Mouse (Mus musculus) right cerebral cortex, postnatal 4 days (tissue): ENCODE measurements around the gene E130311K13Rik.
A peak's percentile ranks its signal among the peaks of the same experiment; 100 is the strongest.

Experiments used
- DNase-seq: peaks from one replicate; pipeline ENCODE4 v3.0.0-alpha.2; 2022

E130311K13Rik gene

DNA sequence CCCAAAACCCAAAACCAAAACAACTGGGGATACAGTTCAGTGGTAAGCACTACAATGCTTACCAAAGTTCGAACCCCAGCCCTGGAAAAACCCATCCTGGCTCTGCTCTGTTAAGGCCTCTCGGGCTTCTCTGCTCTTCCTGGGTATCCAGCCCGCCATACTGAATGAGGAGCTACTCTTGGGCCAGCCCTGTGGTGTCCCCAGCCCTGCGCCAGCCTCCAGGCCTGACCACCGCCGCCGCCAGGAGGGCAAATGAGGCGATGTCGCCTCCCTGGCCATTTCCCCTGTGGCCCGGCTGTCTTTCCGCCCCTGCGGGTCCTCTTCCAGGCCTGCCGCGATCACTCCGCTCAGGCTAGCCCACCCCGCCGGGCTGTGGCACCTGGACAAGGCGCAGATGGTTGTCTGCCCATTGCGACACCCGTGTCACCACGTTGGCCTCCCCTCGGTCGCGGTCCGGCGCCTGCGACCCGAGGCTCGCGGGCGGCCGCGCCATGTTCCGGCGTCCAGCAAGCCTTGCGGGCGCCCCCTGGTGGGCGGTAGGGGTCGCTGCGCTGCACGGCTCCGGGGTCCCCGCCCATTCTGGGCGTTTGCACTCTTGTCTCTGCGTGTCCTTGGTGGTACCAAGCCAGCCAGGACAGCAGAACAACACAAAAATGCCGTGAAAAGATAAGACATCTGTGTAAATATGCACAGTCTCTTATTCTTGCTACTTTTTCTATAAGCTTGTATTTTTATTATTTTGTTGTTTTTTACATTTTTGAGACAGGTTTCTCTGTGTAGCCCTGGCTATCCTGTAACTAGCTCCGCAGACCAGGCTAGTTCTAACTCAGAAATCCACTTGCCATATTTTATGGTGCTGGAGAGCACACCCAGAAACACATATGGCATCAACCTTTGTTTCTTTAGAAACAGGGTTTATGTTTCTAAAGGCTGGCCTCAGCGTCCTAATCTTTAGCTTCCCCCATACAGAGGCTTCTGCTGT lies at the start of gene E130311K13Rik:
Gene E130311K13Rik (minus strand): TSS at position 595 of the 982 bp plus-strand sequence.
- peak; percentile 94 for DNase-seq

GRCm38 (mm10) chr3:63977895-63978294 lies 48.6 kb upstream of the E130311K13Rik start:
- no peak for DNase-seq

DNA sequence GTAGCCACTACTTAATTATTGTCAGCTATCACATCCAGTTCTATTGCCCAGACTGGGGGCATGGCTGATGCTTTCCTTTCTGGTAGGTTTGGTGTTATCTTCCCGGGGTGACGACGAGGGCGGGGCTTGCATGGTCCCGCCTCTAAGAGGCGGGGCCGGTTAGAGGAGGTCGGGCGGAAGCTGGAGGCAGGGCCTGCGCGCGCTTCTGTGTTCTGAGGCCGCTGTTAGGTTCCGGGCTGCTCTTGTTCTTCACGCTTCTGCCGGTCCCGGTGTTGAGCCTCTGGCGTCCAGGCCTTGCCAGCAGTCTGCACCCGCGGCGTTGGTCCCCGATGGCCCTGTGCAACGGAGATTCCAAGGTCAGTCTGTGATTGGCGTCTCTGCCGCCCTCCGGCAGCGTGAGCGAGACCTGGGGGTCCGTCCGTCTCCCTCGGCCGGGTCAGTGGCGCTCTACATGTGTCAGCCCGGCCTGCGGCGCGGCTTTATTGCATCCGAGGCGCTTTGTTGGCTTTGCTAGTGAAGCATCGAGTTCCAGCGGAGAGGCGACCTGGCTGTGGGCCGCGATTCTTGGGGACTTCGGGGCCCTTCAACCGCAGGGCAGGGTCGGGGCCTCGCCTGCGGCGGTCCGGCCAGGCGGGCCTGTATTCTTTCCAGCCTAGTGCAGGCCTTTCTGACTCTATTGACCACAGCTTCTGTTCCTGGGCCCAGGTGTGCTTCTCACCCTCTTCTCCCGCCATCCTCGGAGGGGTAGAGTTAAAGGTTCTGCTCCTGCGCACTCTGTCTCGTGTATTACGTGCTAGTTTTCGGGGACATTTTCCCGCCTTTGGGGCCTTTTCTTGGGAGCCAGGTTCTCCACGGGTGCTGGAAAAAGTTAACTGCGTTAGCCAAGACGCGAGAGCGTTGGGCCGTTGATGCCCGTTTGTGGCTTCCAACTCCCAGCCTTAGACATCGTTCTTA lies 47.0 kb upstream of the E130311K13Rik start, which contains the start of gene Gmps:
Gene Gmps (plus strand): TSS at position 152 of the 954 bp plus-strand sequence.
- DNase-seq: peak; percentile 86

DNA sequence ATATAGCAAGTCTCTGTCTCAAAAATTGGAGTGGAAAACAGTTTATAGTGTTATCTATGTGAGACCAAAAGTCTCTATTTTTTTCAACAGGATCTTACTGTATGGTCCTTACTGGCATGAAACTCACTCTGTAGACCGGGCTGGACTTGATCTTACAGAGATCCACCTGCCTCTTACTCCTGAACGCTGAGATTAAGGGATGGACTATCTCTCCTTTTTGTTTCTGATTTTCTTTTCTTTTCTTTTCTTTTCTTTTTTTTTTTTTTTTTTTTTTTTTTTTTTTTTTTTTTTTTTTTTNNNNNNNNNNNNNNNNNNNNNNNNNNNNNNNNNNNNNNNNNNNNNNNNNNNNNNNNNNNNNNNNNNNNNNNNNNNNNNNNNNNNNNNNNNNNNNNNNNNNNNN lies 36.7 kb upstream of the E130311K13Rik start:
- no peak for DNase-seq

GRCm38 (mm10) chr3:63964922-63965249 lies 35.6 kb upstream of the E130311K13Rik start:
- no peak for DNase-seq

GRCm38 (mm10) chr3:63964100-63964921 lies 35.0 kb upstream of the E130311K13Rik start, which contains the start of gene Slc33a1:
Gene Slc33a1, minus strand, starts transcription at chr3:63964768.
- DNase-seq: peak; percentile 100

- no peak for DNase-seq
Measured at GRCm38 (mm10) chr3:63963421-63964099, 34.3 kb upstream of the E130311K13Rik start.

DNA sequence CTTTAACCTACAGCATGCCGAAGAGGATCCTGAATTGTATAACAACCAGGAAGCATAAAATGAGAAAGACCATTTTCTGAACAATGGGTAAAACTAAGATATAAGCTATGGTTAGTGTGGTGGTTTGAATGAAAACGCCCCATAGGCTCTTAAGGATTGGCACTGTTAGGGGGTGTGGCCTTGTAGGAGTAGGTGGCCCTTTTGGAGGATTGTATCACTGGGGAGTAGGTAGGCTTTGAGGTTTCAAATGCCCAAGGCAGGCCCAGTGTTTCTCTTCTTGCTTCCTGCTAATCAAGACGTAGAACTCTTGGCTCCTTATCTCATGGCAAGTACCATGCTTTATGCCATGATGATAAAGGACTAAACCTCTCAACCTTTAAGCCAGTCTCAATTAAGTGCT lies 20.6 kb upstream of the E130311K13Rik start:
- no peak for DNase-seq

- no peak for DNase-seq
Measured at GRCm38 (mm10) chr3:63941204-63941850, 12.1 kb upstream of the E130311K13Rik start.

DNA sequence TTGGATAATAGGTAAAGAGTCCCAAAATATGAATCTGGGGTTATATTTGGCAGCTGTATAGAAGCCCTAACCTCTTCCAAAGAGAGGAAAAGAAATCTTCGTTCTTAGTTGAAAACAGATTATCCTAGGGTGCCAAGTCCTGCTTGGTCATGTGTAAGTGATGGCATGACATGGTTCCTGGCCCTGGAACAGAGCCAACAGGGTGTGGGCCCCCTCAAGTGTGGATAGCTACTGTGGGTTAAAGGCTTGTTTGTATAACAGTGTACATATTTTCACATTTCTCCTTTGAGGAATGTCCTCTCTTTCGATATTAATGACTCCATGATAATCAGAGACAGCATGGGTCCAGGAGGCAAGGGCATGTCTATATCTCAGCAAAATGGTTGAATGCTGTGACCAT lies 9.7 kb upstream of the E130311K13Rik start:
- DNase-seq: no peak

- DNase-seq: no peak
Measured at GRCm38 (mm10) chr3:63919634-63920033, 9.6 kb downstream of the E130311K13Rik start.

- DNase-seq: no peak
Measured at GRCm38 (mm10) chr3:63910301-63910700, 19.0 kb downstream of the E130311K13Rik start.

DNA sequence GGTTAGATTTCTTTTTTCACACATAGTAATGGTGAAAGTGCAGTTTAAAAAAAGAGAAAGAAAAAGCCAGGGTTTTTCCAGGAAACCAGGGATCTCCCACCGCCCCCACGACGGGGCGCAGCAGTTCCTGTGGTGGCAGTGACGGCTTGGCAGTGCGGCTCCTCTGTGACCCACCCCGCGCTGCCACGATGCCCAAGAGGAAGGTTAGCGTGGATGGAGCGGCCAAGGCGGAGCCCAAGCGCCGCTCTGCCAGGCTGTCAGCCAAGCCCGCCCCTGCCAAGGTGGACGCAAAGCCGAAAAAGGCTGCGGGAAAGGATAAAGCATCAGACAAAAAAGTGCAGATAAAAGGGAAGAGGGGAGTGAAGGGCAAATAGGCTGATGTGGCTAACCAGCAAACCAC lies 24.0 kb downstream of the E130311K13Rik start:
- DNase-seq: no peak

DNA sequence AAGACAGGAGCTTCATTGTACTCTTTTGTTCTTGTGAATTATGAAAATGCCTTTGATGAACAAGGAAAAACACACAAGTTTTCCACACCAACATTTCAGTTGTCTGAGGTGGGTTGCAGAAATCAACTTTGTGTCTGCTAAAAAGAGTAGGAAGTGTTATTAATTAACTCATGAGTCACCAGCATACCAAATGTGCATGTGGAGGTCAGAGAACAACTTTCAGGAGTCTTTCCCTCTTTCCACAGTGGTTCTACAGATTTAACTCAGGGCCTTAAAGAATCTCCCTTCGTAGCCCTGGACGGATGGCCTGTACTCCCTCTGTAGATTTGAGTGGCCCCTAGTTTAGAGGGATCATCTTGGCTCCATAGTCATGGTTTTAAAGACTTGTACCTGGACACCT lies 25.1 kb downstream of the E130311K13Rik start:
- no peak for DNase-seq

DNA sequence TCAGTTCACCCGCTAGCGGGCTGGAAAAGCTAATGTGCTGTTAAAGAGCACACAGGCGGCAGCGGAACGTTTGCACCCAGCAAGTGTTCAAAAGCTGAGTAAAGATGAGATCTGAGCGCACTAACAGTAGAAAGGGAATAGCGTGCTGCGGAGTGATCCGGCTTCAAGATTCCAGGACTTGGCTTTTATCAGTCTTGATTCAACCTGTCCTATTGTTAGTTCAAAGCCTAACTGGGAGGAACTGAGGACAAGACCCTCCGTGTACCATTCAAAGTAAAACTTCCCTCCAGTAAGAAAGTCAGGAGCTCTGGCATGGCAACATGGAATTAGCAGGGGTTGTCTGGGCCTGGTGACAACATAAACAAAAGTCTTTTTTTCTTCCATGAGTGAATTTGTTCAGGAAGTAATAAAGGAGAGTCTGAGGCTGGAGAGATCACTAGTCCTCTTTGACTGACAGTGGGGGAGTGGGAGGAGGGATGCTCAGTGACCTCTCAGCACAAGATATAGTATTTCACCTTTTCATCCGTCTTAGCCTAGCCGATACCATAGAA lies 29.2 kb downstream of the E130311K13Rik start:
- DNase-seq: peak; percentile 9

GRCm38 (mm10) chr3:63899309-63899695 lies 30.0 kb downstream of the E130311K13Rik start, which contains the start of gene Plch1:
Gene Plch1, minus strand, starts transcription at chr3:63899472.
- DNase-seq: peak; percentile 64

DNA sequence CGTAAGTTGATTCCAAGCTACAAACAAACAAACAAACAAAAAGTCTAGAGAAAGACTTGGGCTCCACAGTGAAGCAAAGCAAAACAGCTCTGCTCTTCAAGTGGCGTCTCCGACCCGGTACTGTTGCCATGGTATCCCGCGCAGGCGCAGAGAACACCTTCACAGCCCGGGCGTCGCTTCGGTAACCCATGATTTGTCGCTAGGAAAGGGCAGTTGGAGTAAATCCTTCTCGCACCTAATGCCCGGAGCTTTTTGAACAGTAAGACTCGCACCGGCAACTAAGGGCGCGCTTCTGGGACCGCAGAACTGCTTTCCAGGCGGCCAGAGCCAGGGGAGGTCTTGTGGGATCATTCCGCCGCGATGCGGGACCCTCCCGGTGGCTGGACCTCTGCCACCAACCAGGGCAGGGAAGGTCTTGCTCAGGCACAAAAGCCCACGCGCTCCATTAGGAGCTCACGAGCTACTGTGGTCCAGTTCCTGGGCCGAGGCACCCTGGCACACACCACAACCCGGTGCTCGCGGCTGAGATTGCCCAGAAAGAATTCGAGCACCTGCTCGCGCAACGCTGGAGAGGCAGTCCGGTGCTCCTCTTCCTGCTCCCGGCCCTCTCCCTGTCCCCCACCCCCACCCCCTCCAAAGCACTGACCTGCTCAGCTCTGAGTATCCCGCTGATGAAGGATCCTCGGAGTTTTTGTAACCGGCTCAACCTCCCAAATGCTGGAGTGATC lies 30.5 kb downstream of the E130311K13Rik start:
- DNase-seq: peak; percentile 86

- DNase-seq: no peak
Measured at GRCm38 (mm10) chr3:63897177-63897576, 32.1 kb downstream of the E130311K13Rik start.

- no peak for DNase-seq
Measured at GRCm38 (mm10) chr3:63896303-63896702, 33.0 kb downstream of the E130311K13Rik start.

DNA sequence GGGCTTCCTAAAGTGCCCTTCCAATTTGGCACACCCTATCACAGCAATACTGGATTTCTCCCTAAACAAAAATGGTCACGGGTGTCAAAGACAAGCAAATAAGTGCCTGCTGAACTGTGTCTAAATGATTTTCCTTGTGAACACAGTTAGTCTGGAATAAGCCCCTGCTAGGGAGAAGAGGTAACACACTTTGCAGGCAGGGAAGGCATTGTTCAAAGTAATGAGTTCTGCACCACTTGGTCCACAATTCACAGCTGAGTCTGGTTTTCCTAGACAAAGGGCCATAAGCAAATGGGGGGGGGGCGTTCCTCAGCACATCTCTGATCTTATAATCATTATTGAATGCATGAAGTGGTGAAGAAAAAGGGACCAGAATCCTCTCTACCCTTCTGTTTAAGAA lies 33.5 kb downstream of the E130311K13Rik start:
- no peak for DNase-seq
